Mouse (Mus musculus) embryonic facial prominence, embryonic 13.5 days (tissue): ENCODE measurements around the gene Isoc2a. TPM values are rescaled to one million over a fixed set of nuclear protein-coding genes. Genes with fewer than 3 reads are reported as not detected.
A peak's percentile ranks its signal among the peaks of the same experiment; 100 is the strongest.

Experiments used
- ATAC-seq: fragments of 200-750 bp; cut with Nextera tagmentation; 2 replicates; pipeline ENCODE4 v1.8.0; 2017; ENCODE audit warnings: low read depth; ENCODE audit not compliant: insufficient number of reproducible peaks, insufficient read depth, low FRiP score, low TSS enrichment
- H3K27ac ChIP-seq: fragments of 300-500 bp; sonication (generic); 2 replicates; pipeline ENCODE4 v1.5.1; 2015; ENCODE audit warnings: moderate library complexity, mild to moderate bottlenecking, inconsistent platforms
- H3K27me3 ChIP-seq: fragments of 300-500 bp; sonication (generic); 2 replicates; pipeline ENCODE4 v1.6.1; 2015; ENCODE audit warnings: mild to moderate bottlenecking, inconsistent platforms
- H3K36me3 ChIP-seq: fragments of 300-500 bp; sonication (generic); 2 replicates; pipeline ENCODE4 v1.6.1; 2015; ENCODE audit warnings: mild to moderate bottlenecking, inconsistent platforms
- H3K4me1 ChIP-seq: fragments of 300-500 bp; sonication (generic); 2 replicates; pipeline ENCODE4 v1.6.1; 2015; ENCODE audit warnings: inconsistent platforms
- H3K4me2 ChIP-seq: fragments of 300-500 bp; sonication (generic); 2 replicates; pipeline ENCODE4 v1.6.1; 2015; ENCODE audit warnings: moderate library complexity, mild to moderate bottlenecking, inconsistent platforms
- H3K4me3 ChIP-seq: fragments of 300-500 bp; sonication (generic); 2 replicates; pipeline ENCODE4 v1.5.1; 2015; ENCODE audit warnings: mild to moderate bottlenecking, inconsistent platforms
- H3K9ac ChIP-seq: fragments of 300-500 bp; sonication (generic); 2 replicates; pipeline ENCODE4 v1.6.1; 2015; ENCODE audit warnings: mild to moderate bottlenecking, inconsistent platforms
- H3K9me3 ChIP-seq: fragments of 300-500 bp; sonication (generic); 2 replicates; pipeline ENCODE4 v1.6.1; 2016; ENCODE audit warnings: inconsistent platforms
- WGBS: fragments of 180-500 bp; shearing (Covaris S2); methylation state at CpG from one replicate; pipeline ENCODE4 v1.1.7; 2015; ENCODE audit warnings: mixed read lengths; 5-methylcytosine and 5-hydroxymethylcytosine counted together
- polyA plus RNA-seq: library from polyadenylated mRNA; unstranded; fragments of >200 nt; fragmentation: Nextera tagmentation; extraction: Ambion mirVana; gene quantifications from 2 replicates; pipeline ENCODE4 v1.2.1, GENCODE M21; 2015

The Isoc2a gene
- polyA plus RNA-seq, 1 experiment from 2014 or later: 1.3 TPM

DNA sequence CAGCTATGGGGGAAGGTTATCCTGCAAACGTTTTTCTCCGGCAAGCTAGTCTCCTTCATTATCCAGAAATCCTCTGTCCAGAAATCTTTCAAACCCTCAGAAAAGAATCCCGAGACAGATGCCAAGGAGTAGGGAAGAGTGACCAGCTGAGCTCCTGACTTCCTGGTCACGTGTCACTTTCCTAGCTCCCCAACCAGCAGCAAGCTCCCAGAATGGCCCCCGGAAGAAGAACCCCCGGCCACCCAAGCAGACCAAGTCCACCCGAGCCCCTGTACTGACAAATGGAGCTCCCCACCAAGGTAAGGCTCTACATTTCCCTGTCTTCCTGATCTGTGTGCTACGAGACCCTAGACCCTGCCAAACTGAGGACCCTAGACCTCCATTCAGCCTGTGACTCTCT, 50.8 kb downstream of the Isoc2a start:
- peaks cover 39% of the 10 kb centered on the region for H3K4me1 ChIP-seq
- H3K27ac ChIP-seq: no peak overlapping the region
- no peaks in the 10 kb centered on the region for H3K27me3 ChIP-seq
- no peaks in the 10 kb centered on the region for H3K9me3 ChIP-seq
- H3K9ac ChIP-seq: no peak overlapping the region
- no peak overlapping the region for H3K4me3 ChIP-seq
- H3K4me2 ChIP-seq: no peak overlapping the region
- no peak for ATAC-seq
- WGBS: 61% methylated on average over 8 of the region's 8 CpGs
- H3K36me3 ChIP-seq: no peaks in the 10 kb centered on the region

DNA sequence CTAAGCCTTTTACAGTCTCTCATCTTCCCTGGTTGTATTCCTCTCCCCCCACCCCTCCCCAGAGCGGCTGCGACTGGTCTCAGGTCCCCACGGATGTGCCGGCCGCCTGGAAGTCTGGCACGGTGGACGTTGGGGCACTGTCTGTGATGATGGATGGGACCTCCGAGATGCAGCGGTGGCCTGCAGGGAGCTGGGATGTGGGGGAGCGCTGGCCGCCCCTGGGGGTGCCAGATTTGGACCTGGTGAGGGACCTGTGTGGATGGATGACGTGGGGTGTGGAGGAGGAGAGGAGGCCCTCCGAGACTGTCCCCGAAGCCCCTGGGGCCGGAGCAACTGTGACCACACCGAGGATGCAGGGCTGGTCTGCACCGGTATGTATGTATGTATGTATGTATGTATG, 51.4 kb downstream of the Isoc2a start:
- H3K4me2 ChIP-seq: no peak overlapping the region
- peaks cover 33% of the 10 kb centered on the region for H3K4me1 ChIP-seq
- H3K9me3 ChIP-seq: no peaks in the 10 kb centered on the region
- no peak overlapping the region for H3K9ac ChIP-seq
- no peak overlapping the region for H3K4me3 ChIP-seq
- no peak overlapping the region for H3K27ac ChIP-seq
- ATAC-seq: no peak
- H3K36me3 ChIP-seq: no peaks in the 10 kb centered on the region
- 86% methylated on average over 17 of the region's 17 CpGs for WGBS
- H3K27me3 ChIP-seq: no peaks in the 10 kb centered on the region

DNA sequence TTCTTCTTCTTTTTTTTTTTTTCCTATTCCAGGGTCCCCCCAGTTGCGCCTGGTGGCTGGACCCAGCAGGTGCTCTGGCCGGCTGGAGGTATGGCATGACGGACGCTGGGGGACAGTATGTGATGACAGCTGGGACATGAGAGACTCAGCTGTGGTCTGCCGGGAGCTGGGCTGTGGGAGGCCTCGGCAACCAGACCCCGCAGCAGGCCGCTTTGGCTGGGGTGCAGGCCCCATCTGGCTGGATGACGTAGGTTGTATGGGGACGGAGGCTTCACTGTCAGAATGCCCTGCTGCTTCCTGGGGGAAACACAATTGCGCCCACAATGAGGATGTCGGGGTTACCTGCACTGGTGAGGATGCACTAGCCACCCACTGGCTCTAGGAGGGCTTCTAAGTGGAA, 56.1 kb downstream of the Isoc2a start:
- Histone ChIP-seq H3K4me2 (no peak overlapping the region), H3K27ac (no peak overlapping the region), H3K4me3 (no peak overlapping the region), H3K36me3 (no peaks in the 10 kb centered on the region), H3K27me3 (no peaks in the 10 kb centered on the region), H3K4me1 (no peaks in the 10 kb centered on the region), H3K9me3 (no peaks in the 10 kb centered on the region), H3K9ac (no peak overlapping the region; the same call in 1 of the 2 replicates)
- ATAC-seq: no peak
- 78% methylated on average over 12 of the region's 12 CpGs for whole genome bisulfite sequencing

DNA sequence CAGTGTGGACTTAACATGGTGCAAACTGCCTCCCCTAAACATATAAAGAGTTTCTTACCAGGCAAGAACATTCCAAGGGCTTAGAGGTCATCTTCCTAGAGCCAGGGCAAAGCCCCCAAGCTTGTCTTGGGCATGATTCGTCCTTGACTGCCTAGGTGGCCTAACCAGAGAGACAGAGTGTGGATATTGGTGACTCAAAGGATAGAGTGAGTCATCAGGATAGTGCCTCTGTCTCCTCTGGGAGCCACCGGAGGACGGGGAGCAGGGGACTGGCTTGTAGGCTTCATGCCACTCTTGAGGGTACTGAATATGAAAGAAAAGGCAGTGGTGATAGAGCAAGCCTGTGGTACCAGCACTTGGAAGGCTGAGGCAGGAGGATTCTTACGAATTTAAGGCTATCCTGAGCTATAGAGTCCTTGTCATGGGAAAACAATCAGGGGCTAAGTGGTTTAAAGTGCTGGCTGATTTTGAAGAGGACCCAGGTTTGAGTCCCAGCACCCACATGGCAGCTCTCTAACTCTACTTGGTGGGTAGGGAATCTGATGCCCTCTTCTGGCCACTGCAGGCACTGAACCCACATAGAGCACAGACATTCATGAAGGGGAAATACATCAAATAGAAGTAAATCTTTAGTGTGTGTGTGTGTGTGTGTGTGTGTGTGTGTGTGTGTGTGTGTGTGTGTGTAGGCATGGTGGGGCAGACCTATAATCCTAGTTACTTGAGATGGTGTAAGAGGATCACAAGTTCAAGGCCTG, 57.4 kb downstream of the Isoc2a start:
- H3K36me3 ChIP-seq: no peaks in the 10 kb centered on the region
- no peak overlapping the region for H3K4me2 ChIP-seq
- no peaks in the 10 kb centered on the region for H3K27me3 ChIP-seq
- no peak for ATAC-seq
- no peak overlapping the region for H3K9ac ChIP-seq
- no peaks in the 10 kb centered on the region for H3K4me1 ChIP-seq
- no peak overlapping the region for H3K27ac ChIP-seq
- H3K4me3 ChIP-seq: no peak overlapping the region
- H3K9me3 ChIP-seq: no peaks in the 10 kb centered on the region
- 80% methylated on average over 4 of the region's 4 CpGs for WGBS

DNA sequence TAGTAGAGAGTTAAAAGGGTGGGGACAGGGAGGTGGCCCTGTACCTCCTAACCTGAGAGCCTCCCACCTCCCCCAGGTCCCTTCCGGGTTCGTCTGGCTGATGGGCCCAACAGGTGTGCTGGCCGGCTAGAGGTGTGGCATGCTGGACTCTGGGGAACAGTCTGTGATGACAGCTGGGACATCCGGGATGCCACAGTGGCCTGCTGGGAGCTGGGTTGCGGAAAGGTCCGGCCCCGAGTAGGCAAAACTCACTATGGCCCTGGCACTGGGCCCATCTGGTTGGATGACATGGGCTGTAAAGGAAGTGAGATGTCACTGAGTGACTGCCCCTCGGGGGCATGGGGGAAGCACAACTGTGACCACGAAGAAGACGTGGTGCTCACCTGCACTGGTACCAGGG, 59.9 kb downstream of the Isoc2a start:
- Histone ChIP-seq H3K4me3 (no peak overlapping the region), H3K27me3 (no peaks in the 10 kb centered on the region), H3K9me3 (no peaks in the 10 kb centered on the region), H3K27ac (no peak overlapping the region), H3K4me1 (no peaks in the 10 kb centered on the region), H3K4me2 (no peak overlapping the region), H3K36me3 (no peaks in the 10 kb centered on the region), H3K9ac (no peak overlapping the region)
- 77% methylated on average over 10 of the region's 10 CpGs for WGBS
- ATAC-seq: no peak

DNA sequence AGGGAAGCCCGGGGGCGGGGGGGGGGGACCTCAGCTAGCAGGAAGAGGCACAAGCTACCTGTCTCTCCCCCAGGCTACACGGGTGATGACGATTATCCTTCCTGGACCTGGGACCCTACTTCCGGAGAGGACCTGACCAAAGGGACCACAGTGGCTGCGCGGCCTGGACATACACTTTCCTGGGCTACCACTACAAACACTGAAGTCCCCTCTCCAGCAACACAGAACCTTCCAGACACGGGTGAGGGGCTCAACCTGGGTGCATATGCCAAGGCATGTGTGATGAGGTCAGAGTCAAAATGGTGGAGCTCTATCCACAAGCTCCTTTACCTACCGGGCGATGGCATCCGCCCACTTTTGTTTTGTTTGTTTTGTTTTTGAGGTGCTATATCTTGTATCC, 60.4 kb downstream of the Isoc2a start:
- H3K9me3 ChIP-seq: no peaks in the 10 kb centered on the region
- H3K27ac ChIP-seq: no peak overlapping the region
- 73% methylated on average over 11 of the region's 11 CpGs for WGBS
- H3K36me3 ChIP-seq: no peaks in the 10 kb centered on the region
- H3K27me3 ChIP-seq: no peaks in the 10 kb centered on the region
- H3K9ac ChIP-seq: no peak overlapping the region
- H3K4me3 ChIP-seq: no peak overlapping the region
- no peak overlapping the region for H3K4me2 ChIP-seq
- H3K4me1 ChIP-seq: no peaks in the 10 kb centered on the region
- no peak for ATAC-seq

DNA sequence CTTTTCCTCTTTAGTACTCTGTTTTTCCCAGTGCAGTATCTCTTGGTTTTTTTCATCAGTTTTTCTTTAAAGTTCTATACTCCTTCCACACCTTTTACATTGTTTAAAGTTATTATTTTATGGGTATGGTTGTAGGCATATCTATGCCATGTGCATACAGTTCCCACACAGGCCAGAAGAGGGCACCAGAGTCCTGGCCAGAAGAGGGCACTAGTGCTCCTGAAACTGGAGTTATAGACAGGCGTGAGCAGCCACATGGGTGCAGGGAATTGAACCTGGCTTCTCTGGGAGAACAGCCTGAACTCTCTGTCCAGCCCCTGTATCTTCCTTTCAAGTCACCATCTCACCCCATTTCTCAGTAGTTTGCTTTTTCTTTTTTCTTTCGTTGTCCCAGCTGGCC, 61.5 kb downstream of the Isoc2a start:
- WGBS: 38% methylated on average over 2 of the region's 2 CpGs
- no peaks in the 10 kb centered on the region for H3K9me3 ChIP-seq
- H3K27ac ChIP-seq: no peak overlapping the region
- no peak overlapping the region for H3K4me3 ChIP-seq
- no peaks in the 10 kb centered on the region for H3K4me1 ChIP-seq
- H3K36me3 ChIP-seq: no peaks in the 10 kb centered on the region
- no peaks in the 10 kb centered on the region for H3K27me3 ChIP-seq
- no peak overlapping the region for H3K9ac ChIP-seq
- no peak for ATAC-seq
- H3K4me2 ChIP-seq: no peak overlapping the region

DNA sequence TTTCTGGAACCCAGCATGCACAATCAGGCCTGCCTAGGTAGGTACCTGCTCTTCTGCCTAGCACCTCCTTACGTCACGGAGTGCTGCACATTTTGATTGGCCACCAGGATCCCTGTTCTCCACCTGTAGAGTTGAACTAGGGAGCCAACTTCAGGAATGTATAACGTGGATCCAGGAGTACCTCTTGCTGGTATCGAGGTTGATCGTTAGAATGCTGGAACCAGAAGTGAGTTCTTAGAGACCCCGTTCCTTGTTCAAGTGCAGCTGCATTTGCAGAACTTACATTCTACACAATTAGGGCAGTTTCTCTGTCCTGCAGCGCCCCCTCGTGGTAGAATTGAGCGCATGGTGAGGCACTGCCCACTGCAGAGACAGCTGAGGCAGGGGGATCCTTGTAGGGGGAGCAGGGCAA, 63.1 kb downstream of the Isoc2a start:
- WGBS: 17% methylated on average over 9 of the region's 9 CpGs
- no peak for ATAC-seq
- no peaks in the 10 kb centered on the region for H3K9me3 ChIP-seq
- H3K27me3 ChIP-seq: no peaks in the 10 kb centered on the region
- no peak overlapping the region for H3K27ac ChIP-seq
- H3K9ac ChIP-seq: no peak overlapping the region
- no peaks in the 10 kb centered on the region for H3K4me1 ChIP-seq
- no peaks in the 10 kb centered on the region for H3K36me3 ChIP-seq
- H3K4me2 ChIP-seq: no peak overlapping the region
- H3K4me3 ChIP-seq: no peak overlapping the region

DNA sequence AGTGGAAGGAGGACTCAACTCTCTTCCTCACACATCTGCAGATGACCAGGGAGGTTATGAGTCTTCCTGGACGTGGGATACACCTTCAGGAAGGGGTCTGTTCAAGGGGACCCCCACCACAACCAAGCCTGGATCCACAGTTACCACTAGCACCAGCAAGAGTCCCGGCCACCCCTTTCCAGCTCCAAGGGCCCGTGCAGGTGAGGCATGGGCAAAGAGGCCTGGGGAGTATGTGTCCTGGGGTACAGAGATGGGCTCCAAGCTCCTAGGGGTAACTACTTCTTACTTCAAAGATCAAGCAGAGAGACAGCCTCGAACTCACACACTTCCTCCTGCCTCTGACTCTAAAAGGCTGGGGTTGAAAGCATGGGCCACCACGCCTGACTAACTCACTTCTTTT, 65.7 kb downstream of the Isoc2a start:
- no peak overlapping the region for H3K4me3 ChIP-seq
- no peaks in the 10 kb centered on the region for H3K27me3 ChIP-seq
- no peak overlapping the region for H3K27ac ChIP-seq
- no peak overlapping the region for H3K4me2 ChIP-seq
- H3K9me3 ChIP-seq: no peaks in the 10 kb centered on the region
- H3K36me3 ChIP-seq: no peaks in the 10 kb centered on the region
- H3K4me1 ChIP-seq: no peaks in the 10 kb centered on the region
- WGBS: 58% methylated on average over 5 of the region's 5 CpGs
- no peak overlapping the region for H3K9ac ChIP-seq
- ATAC-seq: no peak

DNA sequence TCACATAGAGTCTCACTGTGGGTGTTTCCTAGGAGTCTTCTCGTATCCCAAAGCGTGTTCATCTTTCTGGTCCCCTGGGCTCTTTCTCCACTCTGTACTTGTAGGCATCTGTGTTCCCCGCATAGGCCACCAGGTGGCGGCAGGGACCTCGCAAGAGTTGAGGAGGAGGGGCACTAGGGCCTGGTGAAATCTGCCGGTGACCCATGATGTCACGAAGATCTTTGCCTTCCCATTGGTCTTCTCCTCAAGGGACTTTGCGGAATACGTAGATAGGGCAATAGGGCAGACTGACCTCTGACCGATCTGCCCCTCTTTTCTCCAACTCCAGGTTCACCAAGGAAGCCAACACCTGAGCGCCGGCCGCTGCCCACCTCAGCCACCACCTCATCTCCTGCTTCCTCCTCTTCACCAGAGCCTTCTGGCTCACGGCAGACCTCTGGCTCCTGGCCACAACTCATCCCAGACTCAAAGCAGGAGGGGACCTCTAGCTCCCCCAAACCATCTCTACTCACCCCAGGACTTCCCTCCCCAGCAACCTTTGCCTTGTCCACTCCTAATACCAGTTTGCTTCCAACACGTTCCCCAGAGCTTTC, 66.4 kb downstream of the Isoc2a start:
- 18% methylated on average over 15 of the region's 15 CpGs for WGBS
- Histone ChIP-seq H3K4me2 (peak overlapping the region; percentile 53), H3K4me3 (peak overlapping the region; percentile 30), H3K4me1 (no peaks in the 10 kb centered on the region), H3K9me3 (no peaks in the 10 kb centered on the region), H3K27me3 (no peaks in the 10 kb centered on the region), H3K9ac (no peak overlapping the region), H3K36me3 (no peaks in the 10 kb centered on the region), H3K27ac (no peak overlapping the region)
- ATAC-seq: peak; percentile 59; the same call in 1 of the 2 replicates
